Mouse (Mus musculus): ENCODE measurements around the gene Cdc42ep3.

Gene Cdc42ep3

GRCm38 (mm10) chr17:79291672-79292071 lies 63.2 kb downstream of the Cdc42ep3 start:
- no peak for DNase-seq (ENCODE audit: low spot score in 2 of 2)

DNA sequence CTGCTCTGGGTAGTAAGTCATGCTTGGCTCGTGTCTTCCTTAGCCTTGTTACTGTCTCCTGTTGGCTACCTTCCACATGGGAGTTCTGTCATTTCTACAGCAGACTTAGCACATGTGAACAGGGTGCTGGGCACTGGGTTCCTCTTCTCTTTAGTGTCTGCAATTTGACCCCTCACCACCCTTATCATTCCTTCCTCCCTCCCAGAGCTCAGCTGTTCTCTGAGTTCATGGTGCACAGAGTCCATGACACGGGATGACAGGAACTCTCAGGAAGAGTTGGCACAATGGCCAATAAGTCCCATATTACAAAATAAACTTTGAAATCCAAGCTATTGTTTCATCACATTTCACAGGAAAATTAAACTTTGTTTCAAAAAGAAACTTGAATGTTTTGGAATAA lies 64.2 kb downstream of the Cdc42ep3 start:
- DNase-seq (ENCODE audit: low spot score in 2 of 2): no peak

- DNase-seq (ENCODE audit: low spot score in 2 of 2): peak in 1 of 2 experiments; percentile 40
Measured at GRCm38 (mm10) chr17:79287302-79287701, 67.6 kb downstream of the Cdc42ep3 start.

DNA sequence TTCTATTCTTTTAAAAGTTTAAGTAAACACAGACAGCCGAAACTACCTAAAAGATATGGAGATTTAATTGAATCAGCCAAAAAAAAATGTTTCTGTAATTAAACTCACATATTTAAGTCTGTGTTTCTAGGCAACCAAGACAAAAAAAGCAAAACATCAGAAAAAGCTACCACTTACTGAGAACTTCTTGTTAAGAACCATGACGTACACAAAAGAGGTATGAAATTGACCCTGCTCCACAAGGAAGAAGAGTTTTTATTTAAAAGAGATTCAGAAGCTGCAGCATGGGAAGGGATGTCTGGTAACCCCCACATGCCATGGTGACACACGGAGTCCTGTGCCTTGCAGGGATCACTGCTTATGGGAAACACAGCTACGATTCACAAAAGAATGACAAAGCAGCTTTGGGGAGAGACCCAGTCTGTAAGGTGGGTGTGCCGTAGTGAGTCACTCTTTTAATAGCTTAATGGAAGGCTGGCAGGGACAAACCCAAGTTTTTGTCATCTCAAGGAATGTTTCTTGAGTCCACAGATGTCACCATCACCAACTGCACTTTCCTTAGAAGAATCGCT lies 69.8 kb downstream of the Cdc42ep3 start:
- no peak for DNase-seq (ENCODE audit: low spot score in 2 of 2)
